Mouse (Mus musculus): ENCODE measurements around the gene Trim8.

DNA sequence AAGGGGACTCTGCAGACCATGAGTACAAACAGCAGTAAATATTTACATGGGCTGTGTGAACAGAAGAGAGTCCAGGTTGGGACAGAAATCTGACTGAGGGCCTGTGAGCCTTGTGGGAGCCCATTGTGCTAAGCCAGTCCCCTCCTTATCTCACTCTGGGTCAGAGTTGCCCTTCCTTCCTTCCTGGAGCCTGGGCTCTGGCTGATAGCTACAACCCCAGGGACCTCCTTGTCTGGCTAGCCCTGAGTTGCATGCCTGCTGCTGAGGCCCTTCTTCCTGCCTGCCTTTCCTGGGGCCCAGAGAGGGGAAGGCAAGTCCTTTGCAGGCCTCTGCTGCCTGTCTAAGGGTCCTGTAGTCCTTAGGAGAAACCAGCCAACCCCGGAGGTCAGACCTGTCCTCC is 46.5 kb upstream of the Trim8 start:
- no peak for TF ChIP-seq POLR2A (IDR thresholded peaks at IDR 0.05; ENCODE audit: insufficient read depth, low read length)
- no peak for TF ChIP-seq CTCF (IDR thresholded peaks at IDR 0.05; ENCODE audit: low read depth, low read length)
